Mouse (Mus musculus) heart, postnatal 10 days (tissue): Measurements from ENCODE around the gene Art2b. TPM values are rescaled to one million over a fixed set of nuclear protein-coding genes. Genes with fewer than 3 reads are reported as not detected.
A peak's percentile ranks its signal among the peaks of the same experiment; 100 is the strongest.
"Not testable (repeated sequence)": the region's sequence is repeated elsewhere in the genome, so short reads cannot be mapped to it uniquely, and the experiment has no call there.

ENCODE experiments used
- DNase-seq, 2 experiments: peaks; one replicate each; pipeline ENCODE4 v3.0.0; 2021
- intact Hi-C: fragments of 180-260 bp; cut with DNase I; formaldehyde crosslinking; loops from one replicate; pipeline ENCODE4 v1.15.1; 2025
- total RNA-seq, 2 experiments: library from RNA; stranded (reverse); gene quantifications; 2 replicates each; pipeline ENCODE4 v1.2.3; 2021

The Art2b gene
- total RNA-seq, 2 experiments from 2014 or later, result not detected

- intact Hi-C loops, result no loop called here
- no peak for DNase-seq
Measured at GRCm38 (mm10) chr7:101574413-101574812, 11.0 kb downstream of the Art2b start.

- intact Hi-C loops, DNase-seq: not testable (repeated sequence)
Measured at GRCm38 (mm10) chr7:101573636-101574035, 11.8 kb downstream of the Art2b start.

GRCm38 (mm10) chr7:101564086-101564485, 21.3 kb downstream of the Art2b start:
- intact Hi-C loops, result no loop called here
- DNase-seq, result no peak

- intact Hi-C loops, DNase-seq: not testable (repeated sequence)
Measured at GRCm38 (mm10) chr7:101559393-101559792, 26.0 kb downstream of the Art2b start.

- intact Hi-C loops, result no loop called here
- DNase-seq, result no peak
Measured at GRCm38 (mm10) chr7:101557391-101557790, 28.0 kb downstream of the Art2b start.

DNA sequence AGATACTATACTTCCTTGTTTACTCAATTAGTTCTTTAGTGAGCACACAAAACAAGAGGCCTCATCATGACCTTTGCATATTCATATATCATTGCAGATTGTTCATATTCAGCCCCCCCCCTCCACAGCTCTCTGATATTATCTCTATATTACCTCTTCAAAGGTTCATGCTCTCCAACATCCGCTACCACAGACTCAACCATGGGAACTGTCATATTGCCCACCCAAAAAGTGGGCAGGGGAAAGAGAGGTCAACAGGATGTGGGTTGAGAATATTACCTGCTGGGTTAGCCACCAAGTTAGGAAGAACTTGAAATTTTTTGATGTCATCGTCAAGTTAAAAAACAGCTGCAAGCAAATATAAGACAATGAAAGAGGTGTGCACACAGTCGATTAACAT, 29.9 kb downstream of the Art2b start:
- intact Hi-C loops, DNase-seq: not testable (repeated sequence)

GRCm38 (mm10) chr7:101551530-101551929, 33.9 kb downstream of the Art2b start:
- no peak for DNase-seq
- intact Hi-C loops, result no loop called here

DNA sequence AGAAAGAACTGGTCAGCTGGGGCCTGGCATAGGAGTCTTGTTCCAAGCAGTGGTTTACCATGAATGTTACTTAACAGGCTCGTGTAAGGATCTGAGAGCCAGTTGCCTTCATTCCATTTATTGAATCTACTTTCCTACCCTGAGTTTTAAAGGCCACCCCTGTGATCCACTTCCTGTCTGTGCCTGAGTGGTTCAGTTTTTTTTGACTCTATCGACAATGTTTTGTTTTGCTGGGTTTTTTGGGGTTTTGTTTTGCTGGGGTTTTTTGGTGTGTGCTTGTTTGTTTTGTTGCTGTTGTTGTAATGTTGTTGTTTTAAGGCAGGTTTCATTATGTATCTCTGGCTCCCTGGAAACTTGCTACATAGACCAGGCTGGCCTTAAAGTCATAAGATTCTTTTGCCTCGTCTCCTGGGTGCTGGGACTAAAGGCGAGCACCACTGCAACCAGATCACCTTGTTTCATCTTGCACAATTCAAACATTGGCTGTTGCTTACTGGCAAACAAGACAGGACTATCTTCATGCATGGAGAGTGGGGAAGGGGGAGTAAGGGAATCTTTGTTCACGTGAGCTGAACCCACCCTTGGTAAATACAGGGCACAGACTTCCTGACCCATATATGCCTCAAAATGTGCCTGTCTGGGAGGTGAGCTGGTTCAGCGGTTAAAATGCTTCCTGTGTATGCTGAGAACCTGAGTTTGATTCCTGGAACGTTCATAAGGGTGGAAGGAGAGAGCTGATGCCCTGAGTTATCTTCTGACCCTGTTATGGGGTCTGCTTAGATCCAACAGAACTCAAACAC, 34.5 kb downstream of the Art2b start:
- no peak for DNase-seq
- intact Hi-C loops, result no loop called here

GRCm38 (mm10) chr7:101549266-101549665, 36.1 kb downstream of the Art2b start:
- intact Hi-C loops, result no loop called here

DNA sequence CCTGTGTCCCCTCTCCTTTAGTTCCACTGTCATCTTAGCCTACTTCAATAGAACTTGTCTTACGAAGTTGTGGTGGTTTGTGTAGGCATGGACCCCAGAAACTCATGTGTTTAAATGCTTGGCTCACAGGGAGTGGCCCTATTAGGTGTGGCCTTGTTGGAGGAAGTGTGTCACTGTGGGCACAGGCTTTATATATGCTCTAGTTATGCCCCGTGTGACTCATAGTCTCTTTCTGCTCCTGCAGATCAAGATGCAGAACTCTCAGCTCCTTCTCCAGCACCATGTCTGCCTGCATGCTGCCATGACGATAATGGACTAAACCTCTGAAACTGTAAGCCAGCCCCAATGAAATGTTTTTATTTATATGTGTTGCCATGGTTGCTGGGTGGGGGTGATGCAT, 37.7 kb downstream of the Art2b start:
- intact Hi-C loops, result no loop called here

More at GRCm38 (mm10) chr7:101549266-101549665, 36.1 kb downstream of the Art2b start:
- no peak for DNase-seq

GRCm38 (mm10) chr7:101541734-101542133, 43.7 kb downstream of the Art2b start:
- intact Hi-C loops, result loop anchor here (1.0 to 5.0 kb wide), 4 partner anchors 39 to 128 kb away; no protein-coding TSS in a partner anchor

More for the DNA sequence above, 37.7 kb downstream of the Art2b start:
- no peak for DNase-seq

GRCm38 (mm10) chr7:101541132-101541531, 44.3 kb downstream of the Art2b start:
- intact Hi-C loops, result loop anchor here (1.0 to 5.0 kb wide), 4 partner anchors 38 to 128 kb away; no protein-coding TSS in a partner anchor
- DNase-seq, result peak; percentile 71 to 80

More at GRCm38 (mm10) chr7:101541734-101542133, 43.7 kb downstream of the Art2b start:
- no peak for DNase-seq

DNA sequence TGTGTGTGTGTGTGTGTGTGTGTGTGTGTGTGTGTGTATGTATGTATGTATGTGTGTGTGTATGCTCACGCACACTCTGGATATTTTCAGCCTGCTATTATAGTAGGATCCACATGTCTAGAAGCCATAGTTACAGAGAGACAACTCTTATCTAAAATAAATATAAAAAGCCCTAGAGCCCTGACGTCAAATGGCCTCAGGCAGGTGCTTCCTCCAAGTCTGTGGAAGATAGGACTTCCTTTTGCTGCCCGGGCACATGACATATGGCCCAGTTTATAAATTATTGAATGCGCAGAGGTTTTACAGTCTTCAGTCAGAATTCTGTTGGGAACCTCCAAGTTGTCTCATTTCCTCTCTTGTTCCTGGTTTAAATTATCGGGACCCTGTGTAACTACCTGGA, 44.7 kb downstream of the Art2b start:
- DNase-seq, result no peak
- intact Hi-C loops, result loop anchor here (1.0 to 5.0 kb wide), 4 partner anchors 38 to 127 kb away; no protein-coding TSS in a partner anchor

- intact Hi-C loops, result loop anchor here (2.0 to 5.0 kb wide), 2 partner anchors 37 to 112 kb away; no protein-coding TSS in a partner anchor
Measured at GRCm38 (mm10) chr7:101539774-101540173, 45.6 kb downstream of the Art2b start.

DNA sequence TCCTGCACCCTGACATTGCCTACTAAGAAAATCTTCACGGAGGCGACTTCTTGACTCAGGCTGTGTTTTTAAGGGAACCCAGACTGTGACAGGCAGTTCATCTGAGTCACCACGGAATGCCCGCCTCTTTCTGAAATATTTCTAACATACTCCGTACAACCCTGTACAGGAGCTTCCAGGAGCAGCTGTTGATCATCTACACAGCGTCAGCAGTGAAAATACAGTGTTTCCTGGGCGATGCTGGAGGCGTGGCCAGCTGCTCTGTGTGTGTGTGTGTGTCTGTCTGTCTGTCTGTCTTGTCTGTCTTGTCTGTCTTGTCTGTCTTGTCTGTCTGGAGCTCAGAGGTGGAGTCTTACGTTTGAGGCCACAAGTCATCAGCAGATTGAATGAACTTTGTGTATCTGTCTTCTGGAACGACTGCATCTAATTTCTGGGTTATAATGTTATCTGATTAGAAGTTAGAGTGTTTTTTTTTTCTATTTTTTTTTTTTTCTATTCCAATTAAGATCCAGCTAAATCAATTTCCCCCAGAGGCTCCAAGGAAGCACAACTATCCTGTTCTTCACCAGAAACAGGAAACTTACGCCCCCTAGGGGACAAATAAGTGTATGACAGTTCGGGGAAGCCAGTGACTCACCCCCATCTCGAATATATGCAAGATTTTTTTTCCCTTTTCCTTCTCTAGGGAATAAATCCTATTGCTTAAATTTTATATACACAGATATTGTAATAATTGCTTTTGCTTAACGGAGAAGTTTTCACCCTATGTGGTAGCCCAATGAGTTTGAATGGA, 47.1 kb downstream of the Art2b start:
- intact Hi-C loops, result no loop called here

More at GRCm38 (mm10) chr7:101539774-101540173, 45.6 kb downstream of the Art2b start:
- no peak for DNase-seq

DNA sequence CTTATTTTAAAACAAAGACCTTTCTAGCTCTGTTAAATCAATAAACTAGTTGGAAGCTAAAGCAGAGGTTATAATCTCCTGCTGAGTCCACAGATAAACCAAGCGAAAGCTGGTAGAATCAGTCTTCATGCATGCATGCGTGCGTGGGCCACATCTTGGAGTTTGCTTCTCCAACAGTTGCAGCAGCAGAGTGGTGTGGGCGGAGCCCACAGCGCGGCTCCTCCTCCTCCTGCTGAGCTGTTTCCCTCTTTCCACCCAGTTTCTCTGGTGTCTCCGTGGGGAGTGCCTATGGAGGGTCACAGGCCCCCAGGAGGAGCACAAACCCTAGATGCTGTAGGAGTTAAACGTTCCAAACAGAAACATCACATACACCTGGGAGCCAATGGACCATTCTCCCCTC, 47.9 kb downstream of the Art2b start:
- DNase-seq, result no peak
- intact Hi-C loops, result no loop called here

More for the DNA sequence above, 47.1 kb downstream of the Art2b start:
- peak; percentile 36 to 62 for DNase-seq

- no peak for DNase-seq
- intact Hi-C loops, result no loop called here
Measured at GRCm38 (mm10) chr7:101535517-101535916, 49.9 kb downstream of the Art2b start.

- intact Hi-C loops, result no loop called here
- no peak for DNase-seq
Measured at GRCm38 (mm10) chr7:101535102-101535501, 50.3 kb downstream of the Art2b start.

GRCm38 (mm10) chr7:101534428-101534827, 51.0 kb downstream of the Art2b start:
- intact Hi-C loops, result no loop called here
- no peak for DNase-seq
